Mouse (Mus musculus): ENCODE data around the gene Mfsd13b. TPM values are rescaled to one million over a fixed set of nuclear protein-coding genes. Genes with fewer than 3 reads are reported as not detected.

Mfsd13b gene
- polyA plus RNA-seq, 1 experiment from 2014 or later: not detected

DNA sequence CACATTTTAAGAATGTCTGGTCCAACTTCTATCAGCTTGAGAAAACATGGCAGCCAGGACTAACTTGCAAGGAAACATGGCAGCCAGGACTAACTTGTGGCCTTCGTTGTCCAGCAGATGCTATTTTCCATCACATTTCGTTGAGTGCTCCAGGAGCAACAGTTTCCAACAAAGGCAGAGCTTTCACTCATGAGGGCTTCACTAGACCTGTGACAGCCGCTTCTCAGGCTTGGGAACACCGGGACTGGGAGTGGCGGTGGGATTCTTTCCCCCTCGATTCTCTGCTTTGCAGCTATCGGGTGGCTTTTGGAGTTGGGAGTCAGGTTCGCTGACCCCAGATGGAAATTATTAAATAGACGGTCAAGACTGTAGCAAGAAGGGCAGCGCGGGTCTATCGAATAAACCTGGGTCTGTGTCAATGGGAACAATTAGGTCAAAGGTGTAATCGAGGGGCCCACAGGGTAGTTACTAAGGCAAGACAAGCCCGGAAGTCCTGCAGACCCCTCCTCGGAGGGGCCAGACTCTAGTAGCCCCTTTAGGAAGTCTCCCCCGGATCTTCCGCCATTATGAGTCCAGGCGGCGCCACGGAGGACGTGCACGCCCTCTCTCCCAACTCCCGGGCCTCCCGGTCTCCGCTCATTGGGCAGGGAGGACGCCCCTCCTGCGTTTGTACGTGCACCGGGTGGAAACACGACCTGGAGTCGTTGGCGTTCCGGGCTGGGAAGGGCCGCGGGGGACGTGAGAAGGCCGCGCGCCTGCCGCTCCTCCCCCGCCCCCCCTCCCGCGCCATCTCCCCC, 51.7 kb downstream of the Mfsd13b start, which contains the start of gene Mettl9:
TSS of gene Mettl9 (plus strand) at position 590 of the 797 bp plus-strand sequence.
- Histone ChIP-seq H3K9me3 (ENCODE audit: control insufficient read depth, low read length) (no peaks in the 10 kb centered on the region), H3K36me3 (ENCODE audit: control insufficient read depth, insufficient read depth, low read length) (no peaks in the 10 kb centered on the region), H3K4me2 (ENCODE audit: low read length) (peak within 1 kb of the TSS; percentile 75), H3K27ac (ENCODE audit: low read depth, low read length) (peak within 1 kb of the TSS; percentile 99), H3K4me3 (ENCODE audit: low read length) (peak within 1 kb of the TSS; percentile 96), H3K4me1 (ENCODE audit: control insufficient read depth, insufficient read depth, low read depth, low read length) (peaks cover 23% of the 10 kb centered on the region), H3K9ac (ENCODE audit: low read depth, low read length) (peak within 1 kb of the TSS; percentile 99), H3K27me3 (replicated peaks; ENCODE audit: control insufficient read depth, insufficient read depth, low read length) (peaks cover 2% of the 10 kb centered on the region)
- WGBS: 2% methylated on average over 42 of the region's 43 CpGs
- peak; percentile 98 for ATAC-seq

- peaks cover 2% of the 10 kb centered on the region for H3K27me3 ChIP-seq (replicated peaks; ENCODE audit: control insufficient read depth, insufficient read depth, low read length)
- H3K4me1 ChIP-seq (ENCODE audit: control insufficient read depth, insufficient read depth, low read depth, low read length): peaks cover 23% of the 10 kb centered on the region
- peak overlapping the region; percentile 96 for H3K4me3 ChIP-seq (ENCODE audit: low read length)
- H3K4me2 ChIP-seq (ENCODE audit: low read length): peak overlapping the region; percentile 75
- no peaks in the 10 kb centered on the region for H3K9me3 ChIP-seq (ENCODE audit: control insufficient read depth, low read length)
- no peaks in the 10 kb centered on the region for H3K36me3 ChIP-seq (ENCODE audit: control insufficient read depth, insufficient read depth, low read length)
- peak overlapping the region; percentile 99 for H3K27ac ChIP-seq (ENCODE audit: low read depth, low read length)
- ATAC-seq: no peak; the same call in 1 of the 2 replicates
- 0% methylated on average over 21 of the region's 63 CpGs for WGBS
- peak overlapping the region; percentile 99 for H3K9ac ChIP-seq (ENCODE audit: low read depth, low read length)
These were observed 52.4 kb downstream of the Mfsd13b start for GRCm38 (mm10) chr7:121034701-121035141.

- ATAC-seq: peak; percentile 46
- WGBS: under 1% methylated on average over 19 of the region's 24 CpGs
- H3K36me3 ChIP-seq (ENCODE audit: control insufficient read depth, insufficient read depth, low read length): no peaks in the 10 kb centered on the region
- peak overlapping the region; percentile 75 for H3K4me2 ChIP-seq (ENCODE audit: low read length)
- H3K9ac ChIP-seq (ENCODE audit: low read depth, low read length): peak overlapping the region; percentile 99
- peaks cover 2% of the 10 kb centered on the region for H3K27me3 ChIP-seq (replicated peaks; ENCODE audit: control insufficient read depth, insufficient read depth, low read length)
- H3K4me3 ChIP-seq (ENCODE audit: low read length): peak overlapping the region; percentile 96
- peaks cover 23% of the 10 kb centered on the region for H3K4me1 ChIP-seq (ENCODE audit: control insufficient read depth, insufficient read depth, low read depth, low read length)
- H3K27ac ChIP-seq (ENCODE audit: low read depth, low read length): peak overlapping the region; percentile 99
- no peaks in the 10 kb centered on the region for H3K9me3 ChIP-seq (ENCODE audit: control insufficient read depth, low read length)
These were observed 52.9 kb downstream of the Mfsd13b start for GRCm38 (mm10) chr7:121035161-121035721.

DNA sequence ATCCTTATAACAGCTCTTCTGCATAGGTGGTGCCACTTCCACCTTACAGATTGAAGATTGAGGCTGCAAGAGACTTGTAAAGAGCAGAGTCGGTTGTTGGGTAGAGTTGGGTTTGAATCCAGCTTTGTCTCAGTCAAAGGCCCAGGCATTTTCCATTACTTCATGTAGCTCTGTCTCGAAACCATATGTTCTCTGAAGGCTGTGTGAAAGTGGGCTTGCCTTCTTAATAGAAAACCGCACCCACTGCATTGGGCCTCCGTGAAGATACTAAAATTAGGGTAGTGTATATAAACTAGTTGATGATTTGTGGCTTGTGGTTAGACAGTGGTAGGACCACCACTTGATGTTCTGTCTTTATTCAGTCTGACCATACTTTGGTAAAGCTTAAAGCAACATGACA, 58.3 kb downstream of the Mfsd13b start:
- H3K9ac ChIP-seq (ENCODE audit: low read depth, low read length): no peak overlapping the region
- H3K36me3 ChIP-seq (ENCODE audit: control insufficient read depth, insufficient read depth, low read length): no peaks in the 10 kb centered on the region
- no peak overlapping the region for H3K4me2 ChIP-seq (ENCODE audit: low read length)
- no peak for ATAC-seq
- no peaks in the 10 kb centered on the region for H3K9me3 ChIP-seq (ENCODE audit: control insufficient read depth, low read length)
- no peaks in the 10 kb centered on the region for H3K27me3 ChIP-seq (replicated peaks; ENCODE audit: control insufficient read depth, insufficient read depth, low read length)
- no peak overlapping the region for H3K27ac ChIP-seq (ENCODE audit: low read depth, low read length)
- H3K4me1 ChIP-seq (ENCODE audit: control insufficient read depth, insufficient read depth, low read depth, low read length): peaks cover 20% of the 10 kb centered on the region
- 94% methylated on average over 4 of the region's 4 CpGs for WGBS
- H3K4me3 ChIP-seq (ENCODE audit: low read length): no peak overlapping the region

DNA sequence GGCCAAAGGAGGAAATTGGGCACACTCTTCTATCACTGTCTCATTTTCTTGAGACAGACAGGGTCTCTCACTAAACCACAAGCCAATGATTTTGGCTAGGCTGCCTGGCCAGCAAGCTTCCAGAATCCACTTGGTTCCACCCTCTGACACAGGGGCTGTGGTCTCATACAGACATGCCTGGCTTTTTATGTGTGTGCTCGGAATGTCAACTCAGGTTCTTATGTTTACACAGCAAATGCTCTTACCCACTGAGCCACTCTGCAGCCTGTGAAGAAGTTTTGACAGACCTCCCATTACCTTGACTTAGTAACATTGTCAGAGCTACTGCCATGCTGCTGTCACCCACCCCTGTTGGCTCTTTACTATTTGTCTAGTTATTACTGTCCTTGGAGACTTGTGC, 59.7 kb downstream of the Mfsd13b start:
- H3K27me3 ChIP-seq (replicated peaks; ENCODE audit: control insufficient read depth, insufficient read depth, low read length): no peaks in the 10 kb centered on the region
- no peak overlapping the region for H3K9ac ChIP-seq (ENCODE audit: low read depth, low read length)
- no peak overlapping the region for H3K4me2 ChIP-seq (ENCODE audit: low read length)
- no peak overlapping the region for H3K27ac ChIP-seq (ENCODE audit: low read depth, low read length)
- ATAC-seq: no peak
- no peaks in the 10 kb centered on the region for H3K36me3 ChIP-seq (ENCODE audit: control insufficient read depth, insufficient read depth, low read length)
- no peak overlapping the region for H3K4me3 ChIP-seq (ENCODE audit: low read length)
- no peaks in the 10 kb centered on the region for H3K9me3 ChIP-seq (ENCODE audit: control insufficient read depth, low read length)
- WGBS: 80% methylated on average over 1 of the region's 1 CpGs
- H3K4me1 ChIP-seq (ENCODE audit: control insufficient read depth, insufficient read depth, low read depth, low read length): peaks cover 10% of the 10 kb centered on the region

DNA sequence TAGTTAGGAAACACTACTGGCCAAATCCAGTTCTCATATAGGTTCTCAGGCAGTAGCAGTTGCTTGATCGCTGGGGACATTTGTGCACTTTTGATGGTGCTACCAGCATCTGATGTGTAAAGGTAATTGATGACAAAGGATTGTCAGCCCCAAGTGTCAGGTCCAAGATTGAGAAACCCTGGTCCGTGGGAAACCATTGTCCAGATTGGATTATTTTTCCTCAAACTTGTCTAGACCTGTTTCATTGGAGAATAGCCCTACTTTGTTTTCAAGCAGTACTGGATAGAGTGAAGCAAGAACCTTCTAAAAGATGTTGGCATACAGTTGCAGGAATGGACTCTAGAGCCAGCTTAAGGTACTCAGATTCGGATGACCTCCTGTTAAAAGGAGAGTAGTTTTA, 60.7 kb downstream of the Mfsd13b start:
- Histone ChIP-seq H3K27ac (ENCODE audit: low read depth, low read length) (no peak overlapping the region), H3K9ac (ENCODE audit: low read depth, low read length) (no peak overlapping the region), H3K4me1 (ENCODE audit: control insufficient read depth, insufficient read depth, low read depth, low read length) (peaks cover 2% of the 10 kb centered on the region; the same call in 1 of the 2 replicates), H3K4me2 (ENCODE audit: low read length) (no peak overlapping the region), H3K27me3 (replicated peaks; ENCODE audit: control insufficient read depth, insufficient read depth, low read length) (no peaks in the 10 kb centered on the region), H3K36me3 (ENCODE audit: control insufficient read depth, insufficient read depth, low read length) (no peaks in the 10 kb centered on the region), H3K4me3 (ENCODE audit: low read length) (no peak overlapping the region), H3K9me3 (ENCODE audit: control insufficient read depth, low read length) (no peaks in the 10 kb centered on the region)
- ATAC-seq: no peak
- WGBS: 95% methylated on average over 3 of the region's 3 CpGs

GRCm38 (mm10) chr7:121043510-121043909, 61.2 kb downstream of the Mfsd13b start:
- Histone ChIP-seq H3K9ac (ENCODE audit: low read depth, low read length) (no peak overlapping the region), H3K36me3 (ENCODE audit: control insufficient read depth, insufficient read depth, low read length) (no peaks in the 10 kb centered on the region), H3K4me1 (ENCODE audit: control insufficient read depth, insufficient read depth, low read depth, low read length) (no peaks in the 10 kb centered on the region; the same call in 1 of the 2 replicates), H3K4me2 (ENCODE audit: low read length) (no peak overlapping the region), H3K9me3 (ENCODE audit: control insufficient read depth, low read length) (no peaks in the 10 kb centered on the region), H3K27ac (ENCODE audit: low read depth, low read length) (no peak overlapping the region), H3K4me3 (ENCODE audit: low read length) (no peak overlapping the region), H3K27me3 (replicated peaks; ENCODE audit: control insufficient read depth, insufficient read depth, low read length) (no peaks in the 10 kb centered on the region)
- no peak for ATAC-seq
- 100% methylated on average over 1 of the region's 1 CpGs for WGBS

DNA sequence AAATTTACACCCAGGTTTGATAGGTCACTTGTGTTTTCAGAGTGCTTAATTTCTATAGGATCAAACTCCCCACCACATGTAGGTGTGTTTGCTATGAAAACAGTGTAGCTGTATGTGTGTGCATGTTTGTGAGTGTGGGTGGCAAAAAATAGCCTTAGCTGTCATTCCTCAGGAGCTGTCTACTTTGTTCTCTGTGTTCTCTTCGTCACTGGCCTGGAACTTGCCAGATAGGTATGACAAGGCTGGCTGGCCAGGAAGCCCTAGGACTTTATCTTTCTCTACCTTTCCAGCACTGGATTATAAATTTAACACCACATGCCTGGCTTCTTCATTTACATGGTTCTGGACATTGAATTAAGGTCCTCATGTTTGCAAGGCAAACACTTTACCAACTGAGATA, 61.9 kb downstream of the Mfsd13b start:
- WGBS: 83% methylated on average over 1 of the region's 1 CpGs
- Histone ChIP-seq H3K27me3 (replicated peaks; ENCODE audit: control insufficient read depth, insufficient read depth, low read length) (no peaks in the 10 kb centered on the region), H3K9me3 (ENCODE audit: control insufficient read depth, low read length) (no peaks in the 10 kb centered on the region), H3K9ac (ENCODE audit: low read depth, low read length) (no peak overlapping the region), H3K4me1 (ENCODE audit: control insufficient read depth, insufficient read depth, low read depth, low read length) (no peaks in the 10 kb centered on the region; the same call in 1 of the 2 replicates), H3K4me2 (ENCODE audit: low read length) (no peak overlapping the region), H3K27ac (ENCODE audit: low read depth, low read length) (no peak overlapping the region), H3K4me3 (ENCODE audit: low read length) (no peak overlapping the region), H3K36me3 (ENCODE audit: control insufficient read depth, insufficient read depth, low read length) (no peaks in the 10 kb centered on the region)
- no peak for ATAC-seq

- H3K9me3 ChIP-seq (ENCODE audit: control insufficient read depth, low read length): no peaks in the 10 kb centered on the region
- no peak overlapping the region for H3K9ac ChIP-seq (ENCODE audit: low read depth, low read length)
- H3K36me3 ChIP-seq (ENCODE audit: control insufficient read depth, insufficient read depth, low read length): no peaks in the 10 kb centered on the region
- H3K27ac ChIP-seq (ENCODE audit: low read depth, low read length): no peak overlapping the region
- H3K4me3 ChIP-seq (ENCODE audit: low read length): no peak overlapping the region
- H3K4me2 ChIP-seq (ENCODE audit: low read length): no peak overlapping the region
- ATAC-seq: no peak
- 92% methylated on average over 6 of the region's 6 CpGs for WGBS
- no peaks in the 10 kb centered on the region for H3K27me3 ChIP-seq (replicated peaks; ENCODE audit: control insufficient read depth, insufficient read depth, low read length)
- H3K4me1 ChIP-seq (ENCODE audit: control insufficient read depth, insufficient read depth, low read depth, low read length): no peaks in the 10 kb centered on the region; the same call in 1 of the 2 replicates
These were observed 63.6 kb downstream of the Mfsd13b start for GRCm38 (mm10) chr7:121045671-121046453.
